Mouse (Mus musculus) bone marrow, adult 2 months (tissue): ENCODE data around the gene Nat9. TPM values are rescaled to one million over a fixed set of nuclear protein-coding genes. Genes with fewer than 3 reads are reported as not detected.

Experiments
- H3K27ac ChIP-seq: fragments of 200-500 bp; 2 replicates; pipeline ENCODE4 v1.5.1; 2012; ENCODE audit warnings: low read depth, mild to moderate bottlenecking, control low read depth, inconsistent platforms, low read length; ENCODE audit not compliant: control insufficient read depth, poor library complexity, insufficient read depth
- H3K4me1 ChIP-seq: fragments of 200-500 bp; 2 replicates; pipeline ENCODE4 v1.6.1; 2011; ENCODE audit warnings: low read length; ENCODE audit not compliant: control insufficient read depth, insufficient read depth
- H3K4me3 ChIP-seq: fragments of 200-500 bp; replicated peaks from 2 replicates; pipeline ENCODE3; 2011; ENCODE audit warnings: mild to moderate bottlenecking, low read depth, low read length, control low read depth; ENCODE audit not compliant: control insufficient read depth
- CTCF ChIP-seq: fragments of 200-500 bp; IDR thresholded peaks from 2 replicates; pipeline ENCODE4 v1.5.1; 2011; ENCODE audit warnings: low read length, control low read depth; ENCODE audit not compliant: control insufficient read depth, insufficient read depth
- POLR2A ChIP-seq: fragments of 200-500 bp; IDR thresholded peaks from 2 replicates; pipeline ENCODE4 v1.6.1; 2011; ENCODE audit warnings: low read depth, mild to moderate bottlenecking, control low read depth, low read length, borderline replicate concordance; ENCODE audit not compliant: control insufficient read depth
- WGBS: fragments of 180-500 bp; shearing (Covaris S2); methylation state at CpG from one replicate; pipeline ENCODE4 v1.1.7; 2018; 5-methylcytosine and 5-hydroxymethylcytosine counted together
- polyA plus RNA-seq: library from polyadenylated mRNA; stranded (reverse); fragments of >200 nt; gene quantifications from 2 replicates; pipeline ENCODE4 v1.2.4, GENCODE M21; 2011; ENCODE audit warnings: low replicate concordance; ENCODE audit not compliant: missing spikeins, insufficient read depth, insufficient read length

Gene Nat9
- polyA plus RNA-seq, 1 experiment = 19.4 TPM

- no peak for TF ChIP-seq CTCF
- no peak for TF ChIP-seq POLR2A
- 64% methylated on average over 8 of the region's 8 CpGs for WGBS
- Histone ChIP-seq H3K27ac (no peak overlapping the region), H3K4me1 (peaks cover 3% of the 10 kb centered on the region), H3K4me3 (no peak overlapping the region)
Measured at GRCm38 (mm10) chr11:115167631-115168249, 19.9 kb downstream of the Nat9 start.

DNA sequence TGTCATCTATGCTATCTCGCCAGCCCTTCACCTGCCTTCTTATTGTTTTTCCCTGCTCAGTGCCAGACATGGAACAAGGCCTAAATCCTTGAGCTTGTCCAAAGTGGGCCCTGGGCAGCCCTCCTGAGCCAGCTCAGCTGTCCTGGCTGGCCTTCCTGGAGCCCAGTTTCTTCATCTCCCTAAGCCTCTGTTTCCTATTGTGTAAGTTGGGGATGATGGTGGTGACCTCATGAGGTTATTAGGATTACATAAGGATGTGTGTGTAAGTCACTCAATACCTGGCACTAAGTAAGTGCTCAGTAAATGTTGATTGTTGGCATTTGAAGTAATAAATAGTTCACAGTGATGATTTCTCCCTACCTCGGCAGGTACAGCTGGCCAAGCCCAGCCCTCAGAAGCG is 20.9 kb downstream of the Nat9 start:
- no peak overlapping the region for H3K27ac ChIP-seq
- no peak for TF ChIP-seq CTCF
- no peak for TF ChIP-seq POLR2A
- no peaks in the 10 kb centered on the region; the same call in 1 of the 2 replicates for H3K4me1 ChIP-seq
- WGBS = 63% methylated on average over 3 of the region's 3 CpGs
- H3K4me3 ChIP-seq = no peak overlapping the region

DNA sequence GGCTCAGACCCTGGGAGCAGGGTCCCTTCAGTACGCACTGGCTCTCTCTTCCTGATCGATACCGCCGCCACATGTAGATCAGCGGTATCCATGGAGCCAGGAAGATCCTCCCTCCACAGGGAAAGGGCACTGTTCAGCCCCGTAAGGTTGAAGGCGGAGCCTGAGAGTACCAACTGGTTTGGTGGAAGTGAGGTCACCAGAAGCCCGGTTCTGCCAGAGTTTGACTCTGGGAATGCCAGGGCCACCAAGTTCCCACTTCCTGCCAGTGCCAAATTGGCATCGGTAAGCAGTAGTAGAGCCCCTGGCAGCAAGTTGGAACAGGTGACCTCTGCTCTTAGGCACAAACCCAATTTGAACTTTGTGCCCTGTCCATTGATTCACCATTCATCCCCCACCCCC is 22.7 kb downstream of the Nat9 start:
- Histone ChIP-seq H3K27ac (no peak overlapping the region), H3K4me1 (no peaks in the 10 kb centered on the region; the same call in 1 of the 2 replicates), H3K4me3 (peak overlapping the region; percentile 92)
- 10% methylated on average over 9 of the region's 9 CpGs for WGBS
- no peak for TF ChIP-seq CTCF
- TF ChIP-seq POLR2A = no peak

DNA sequence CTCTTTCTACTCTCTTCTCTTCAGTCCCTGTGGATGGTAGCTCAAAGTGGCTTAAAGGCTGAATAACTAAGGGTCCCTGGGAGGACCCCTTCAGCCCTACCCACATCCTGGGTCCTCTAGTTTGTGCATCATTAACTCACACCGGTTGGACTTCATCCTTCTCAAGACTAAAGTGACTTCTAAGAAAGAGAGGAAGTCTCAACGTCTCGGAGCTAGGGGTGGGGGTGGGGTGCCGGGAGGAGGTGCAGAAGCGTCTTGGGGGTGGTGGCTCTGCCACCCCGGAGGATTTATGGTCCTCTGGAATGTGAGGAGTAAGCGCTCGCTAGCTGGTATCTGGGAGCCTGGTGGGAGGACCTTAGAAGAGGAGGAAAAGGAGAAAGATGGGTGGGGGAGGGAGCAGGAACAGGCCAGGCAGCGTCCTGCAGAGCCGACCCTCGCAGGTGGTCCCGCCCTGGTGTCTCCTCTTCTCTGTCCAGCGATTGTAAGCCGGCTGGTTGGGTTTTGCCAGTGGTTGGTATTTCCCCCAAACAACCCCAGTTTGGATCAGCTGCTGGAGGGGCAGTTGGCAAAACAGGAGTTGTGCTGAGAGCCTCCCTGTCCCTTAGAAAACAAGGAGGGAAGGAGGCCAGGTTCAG is 23.2 kb downstream of the Nat9 start:
- peak overlapping the region; percentile 92 for H3K4me3 ChIP-seq
- no peak overlapping the region; the same call in 1 of the 2 replicates for H3K27ac ChIP-seq
- WGBS = under 1% methylated on average over 14 of the region's 14 CpGs
- H3K4me1 ChIP-seq = no peaks in the 10 kb centered on the region; the same call in 1 of the 2 replicates
- TF ChIP-seq POLR2A = no peak

DNA sequence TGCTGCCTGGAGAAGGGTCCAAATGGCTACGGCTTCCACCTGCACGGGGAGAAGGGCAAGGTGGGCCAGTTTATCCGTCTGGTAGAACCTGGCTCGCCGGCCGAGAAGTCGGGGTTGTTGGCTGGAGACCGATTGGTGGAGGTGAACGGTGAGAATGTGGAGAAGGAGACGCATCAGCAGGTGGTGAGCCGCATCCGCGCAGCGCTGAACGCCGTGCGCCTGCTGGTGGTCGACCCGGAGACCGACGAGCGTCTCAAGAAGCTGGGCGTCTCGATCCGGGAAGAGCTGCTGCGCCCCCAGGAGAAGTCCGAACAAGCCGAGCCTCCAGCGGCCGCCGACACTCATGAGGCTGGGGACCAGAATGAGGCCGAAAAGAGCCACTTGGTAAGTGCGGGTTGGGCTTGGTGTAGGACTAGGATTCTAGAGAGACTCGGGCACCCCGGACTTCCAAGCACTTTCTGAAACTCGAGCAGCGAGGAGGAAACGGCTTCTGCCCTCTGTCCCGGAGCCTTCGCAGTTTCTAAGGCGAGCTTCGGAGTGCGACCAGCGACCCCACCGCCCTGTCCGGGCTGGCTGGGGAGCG is 24.0 kb downstream of the Nat9 start:
- WGBS = under 1% methylated on average over 47 of the region's 47 CpGs
- Histone ChIP-seq H3K4me1 (no peaks in the 10 kb centered on the region; the same call in 1 of the 2 replicates), H3K27ac (peak overlapping the region; percentile 86), H3K4me3 (peak overlapping the region; percentile 92)
- TF ChIP-seq CTCF (peak; percentile 22; the same call in 1 of the 2 replicates), POLR2A (no peak)

GRCm38 (mm10) chr11:115162832-115163480 is 24.7 kb downstream of the Nat9 start, which contains the start of gene Slc9a3r1:
Gene Slc9a3r1 (plus strand): TSS chr11:115163341.
- Histone ChIP-seq H3K27ac (peak within 1 kb of the TSS; percentile 88), H3K4me3 (peak within 1 kb of the TSS; percentile 92), H3K4me1 (peaks cover 3% of the 10 kb centered on the region)
- WGBS = under 1% methylated on average over 47 of the region's 47 CpGs
- no peak for TF ChIP-seq CTCF
- TF ChIP-seq POLR2A = peak; percentile 97

DNA sequence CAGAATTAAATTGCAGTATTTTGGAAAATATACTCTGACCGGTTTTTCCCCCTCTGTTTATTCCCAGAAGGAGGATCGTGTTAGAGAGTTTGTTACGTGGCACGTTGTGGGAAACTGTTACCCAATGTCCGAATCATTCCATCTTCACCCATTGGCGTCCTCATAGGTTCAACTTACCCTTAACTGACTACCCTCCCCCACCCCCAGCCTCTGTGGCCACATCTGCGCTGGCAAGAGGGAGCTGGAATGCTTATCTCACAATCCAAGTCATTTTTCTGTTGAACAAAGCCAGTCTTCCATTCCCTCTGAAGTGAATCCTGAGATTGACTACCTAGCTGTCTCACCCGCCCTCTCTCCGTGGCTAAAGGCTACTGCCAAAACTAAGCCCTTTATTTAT is 25.5 kb downstream of the Nat9 start:
- TF ChIP-seq POLR2A = no peak
- TF ChIP-seq CTCF = no peak
- Histone ChIP-seq H3K4me3 (no peak overlapping the region), H3K4me1 (peaks cover 8% of the 10 kb centered on the region), H3K27ac (peak overlapping the region; percentile 88)
- WGBS = 22% methylated on average over 9 of the region's 9 CpGs

GRCm38 (mm10) chr11:115161578-115162204 is 26.0 kb downstream of the Nat9 start:
- no peak for TF ChIP-seq CTCF
- Histone ChIP-seq H3K4me3 (no peak overlapping the region), H3K4me1 (peaks cover 8% of the 10 kb centered on the region), H3K27ac (peak overlapping the region; percentile 56)
- 9% methylated on average over 9 of the region's 9 CpGs for WGBS
